Mouse (Mus musculus) testis, adult 2 months (tissue): ENCODE data around the gene Gnb2.

Experiments used
- CTCF ChIP-seq: fragments of 200-500 bp; IDR thresholded peaks from 2 replicates; pipeline ENCODE4 v1.5.1; 2012; ENCODE audit warnings: low read depth, mild to moderate bottlenecking, inconsistent platforms, low read length, moderate library complexity; ENCODE audit not compliant: control insufficient read depth, insufficient read depth, insufficient replicate concordance
- POLR2A ChIP-seq: fragments of 200-500 bp; IDR thresholded peaks from 2 replicates; pipeline ENCODE4 v1.6.1; 2012; ENCODE audit warnings: low read depth, mild to moderate bottlenecking, inconsistent platforms, low read length, moderate library complexity; ENCODE audit not compliant: control insufficient read depth

DNA sequence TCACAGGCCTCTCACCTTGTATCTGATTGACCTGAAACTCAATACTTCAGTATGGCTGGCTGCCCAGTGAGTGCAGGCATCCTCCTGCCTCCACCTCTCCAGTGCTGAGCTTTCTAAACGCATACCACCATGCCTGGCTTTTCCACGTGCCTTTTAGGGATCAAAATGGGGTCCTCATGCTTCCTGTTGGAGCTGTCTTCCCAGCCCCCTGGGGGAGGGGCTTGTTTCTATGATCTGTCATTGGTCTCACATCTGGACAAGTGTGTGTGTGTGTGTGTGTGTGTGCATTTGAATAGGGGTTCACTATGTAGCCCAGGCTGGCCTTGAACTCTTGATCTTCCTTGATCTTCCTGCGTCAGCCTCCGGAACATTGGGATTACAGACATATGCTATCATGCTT lies 4.2 kb upstream of the Gnb2 start:
- TF ChIP-seq CTCF (no peak), POLR2A (no peak)
